In genomic region chr16:14377321-14377720, GRCm38 (mm10) we compare ENCODE assay signal across 9 mouse cellular contexts. TPM values are rescaled to one million over a fixed set of nuclear protein-coding genes. Genes with fewer than 3 reads are reported as not detected.
DNase-seq lines count a peak whose midpoint lies in the region; ATAC-seq and TF ChIP-seq lines count a peak whose summit lies in the region.
"Had no signal": no experiment of that assay in that cellular context is flagged by ENCODE, and none has a peak within 500 bp of the region (broad histone marks: within the 10 kb centered on the region; RNA-seq: fewer than 3 reads in every experiment).

No protein-coding gene starts in this region.

- H3K4me2 ChIP-seq in liver, postnatal 0 days (ENCODE audit: low read depth, low read length): no peak overlapping the region
- H3K4me2 ChIP-seq in myocyte (ENCODE audit: low read depth): peak overlapping the region; percentile 39
- no peak overlapping the region for H3K4me2 ChIP-seq in midbrain, embryonic 13.5 days (replicated peaks)
- H3K4me2 ChIP-seq: neural tube, embryonic 13.5 days had no signal

- peak; percentile 36; the same call in 1 of the 2 replicates for ATAC-seq in liver, postnatal 0 days
- ATAC-seq in midbrain, embryonic 13.5 days: no peak

- no peak for TF ChIP-seq EP300 in liver, postnatal 0 days (IDR thresholded peaks at IDR 0.05; ENCODE audit: low read depth)

- intact Hi-C loops in gastrocnemius, postnatal 36 days (cut with DNase I): no loop called here

- no peak overlapping the region for H3K9ac ChIP-seq in liver, postnatal 0 days (replicated peaks)
- H3K9ac ChIP-seq in midbrain, embryonic 13.5 days (replicated peaks): no peak overlapping the region
- H3K9ac ChIP-seq: neural tube, embryonic 13.5 days had no signal

- no peaks in the 10 kb centered on the region for H3K9me3 ChIP-seq in liver, postnatal 0 days (ENCODE audit: low read length)
- no peaks in the 10 kb centered on the region for H3K9me3 ChIP-seq in midbrain, embryonic 13.5 days
- H3K9me3 ChIP-seq: neural tube, embryonic 13.5 days had no signal

- WGBS in liver, postnatal 0 days (ENCODE audit: insufficient replicate concordance): 61% methylated on average over 2 of the region's 2 CpGs
- 93% methylated on average over 2 of the region's 2 CpGs for WGBS in midbrain, embryonic 13.5 days

- H3K36me3 ChIP-seq in liver, postnatal 0 days (replicated peaks; ENCODE audit: insufficient read depth, low read length): no peaks in the 10 kb centered on the region
- H3K36me3 ChIP-seq in myocyte (ENCODE audit: control insufficient read depth, insufficient read depth): no peaks in the 10 kb centered on the region
- H3K36me3 ChIP-seq in midbrain, embryonic 13.5 days: no peaks in the 10 kb centered on the region
- H3K36me3 ChIP-seq: neural tube, embryonic 13.5 days had no signal

- H3ac ChIP-seq in myocyte (ENCODE audit: control insufficient read depth, insufficient read length): no peak overlapping the region

- DNase-seq in liver, postnatal 0 days: no peak
- DNase-seq in liver: no peak
- DNase-seq in cerebellum, postnatal 14 days: peak; percentile 45 to 46
- peak; percentile 50 to 58 for DNase-seq in gastrocnemius, postnatal 36 days
- peak; percentile 65 to 69 for DNase-seq in layer of hippocampus, adult 8-10 months (ENCODE audit: low spot score in 2 of 2)
- no peak for DNase-seq in urinary bladder, postnatal 4 days (ENCODE audit: low spot score in 2 of 2)

- TF ChIP-seq POLR2A in myocyte (IDR thresholded peaks at IDR 0.05; ENCODE audit: insufficient read length, low read depth): peak; percentile 18

- no peak overlapping the region for H3K4me3 ChIP-seq in liver, postnatal 0 days (ENCODE audit: low read depth, low read length)
- H3K4me3 ChIP-seq in myocyte: no peak overlapping the region
- no peak overlapping the region for H3K4me3 ChIP-seq in midbrain, embryonic 13.5 days (replicated peaks)
- H3K4me3 ChIP-seq: neural tube, embryonic 13.5 days had no signal

- no peak overlapping the region for H3K27ac ChIP-seq in liver, postnatal 0 days (ENCODE audit: low read depth)
- no peak overlapping the region for H3K27ac ChIP-seq in midbrain, embryonic 13.5 days
- H3K27ac ChIP-seq: neural tube, embryonic 13.5 days had no signal

- H3K27me3 ChIP-seq in liver, postnatal 0 days (ENCODE audit: insufficient read depth, low read length): no peaks in the 10 kb centered on the region
- no peaks in the 10 kb centered on the region for H3K27me3 ChIP-seq in myocyte (ENCODE audit: control insufficient read depth, insufficient read depth, insufficient read length)
- no peaks in the 10 kb centered on the region for H3K27me3 ChIP-seq in midbrain, embryonic 13.5 days
- H3K27me3 ChIP-seq: neural tube, embryonic 13.5 days had no signal

- no peak for TF ChIP-seq CTCF in liver, postnatal 0 days (IDR thresholded peaks at IDR 0.05; ENCODE audit: low read depth)

- H3K79me2 ChIP-seq in myocyte (ENCODE audit: control insufficient read depth, insufficient read depth): peaks cover 83% of the 10 kb centered on the region

- H3K4me1 ChIP-seq in liver, postnatal 0 days (ENCODE audit: insufficient read depth): peaks cover 23% of the 10 kb centered on the region
- H3K4me1 ChIP-seq in midbrain, embryonic 13.5 days (replicated peaks): 0 out of 2 replicates have a peak, but pooled peaks cover 2% of the 10 kb centered on the region
- H3K4me1 ChIP-seq: neural tube, embryonic 13.5 days had no signal

TF ChIP-seq in myocyte, 11 proteins besides CTCF, POLR2A, EP300 and RAD21:
- TF ChIP-seq USF1 (IDR thresholded peaks at IDR 0.05; ENCODE audit: low read depth) (no peak), E2F4 (IDR thresholded peaks at IDR 0.05; ENCODE audit: insufficient read depth) (no peak), TCF3 (IDR thresholded peaks at IDR 0.05; ENCODE audit: insufficient read length, low read depth) (peak; percentile 78), REST (IDR thresholded peaks at IDR 0.05; ENCODE audit: insufficient read depth, insufficient read length) (no peak), TCF12 (IDR thresholded peaks at IDR 0.05; ENCODE audit: insufficient read depth, poor library complexity, severe bottlenecking) (peak; percentile 68), MYOD1 (IDR thresholded peaks at IDR 0.05; ENCODE audit: control insufficient read depth in 1 of 3, insufficient read length in 2 of 3, low read depth in 2 of 3) (peak; percentile 87 to 97 (median 91)), POLR2AphosphoS2 (IDR thresholded peaks at IDR 0.05; ENCODE audit: insufficient read length, low read depth) (no peak), MAX (IDR thresholded peaks at IDR 0.05; ENCODE audit: low read depth) (no peak), SRF (IDR thresholded peaks at IDR 0.05; ENCODE audit: control insufficient read depth, insufficient read length, low read depth) (peak; percentile 95), MYOG (IDR thresholded peaks at IDR 0.05; ENCODE audit: control insufficient read depth in 1 of 3, insufficient read depth in 1 of 3, insufficient read length in 2 of 3, low read depth in 2 of 3) (peak; percentile 92 to 97 (median 93)), CEBPB (IDR thresholded peaks at IDR 0.05; ENCODE audit: insufficient read depth, poor library complexity, severe bottlenecking) (no peak)

RNA-seq across cellular contexts. Expression of gene Abcc1, which starts 16.0 kb away (rescaled TPM):
- 1.2 and 1.7 TPM in 2 replicates for polyA plus RNA-seq in liver, postnatal 0 days (2015; fragmentation: Nextera tagmentation; extraction: Ambion mirVana)
- 10 to 100 TPM; 18.3 to 23.0 TPM for total RNA-seq in gastrocnemius, postnatal 36 days (2021)
- 10 to 100 TPM; 16.3 to 20.3 (median 19.2) TPM for total RNA-seq in layer of hippocampus, adult 8-10 months (2022)
- 23.0 TPM for polyA plus RNA-seq in myocyte (2012; fragmentation: generic; extraction: Trizol)
- polyA plus RNA-seq in midbrain, embryonic 13.5 days (2015; fragmentation: Nextera tagmentation; extraction: Ambion mirVana): 6.9 and 7.1 TPM in 2 replicates

Comparison
In these comparisons a context has a peak if more than half of its experiments do, and no peak if none do; other contexts are left out.
1. DNase-seq: peak in cerebellum, postnatal 14 days (2 of 2), gastrocnemius, postnatal 36 days (2 of 2) and layer of hippocampus, adult 8-10 months (2 of 2); none in liver, postnatal 0 days (single experiment), liver (single experiment) and urinary bladder, postnatal 4 days (0 of 2).